8 mouse cellular contexts compared by ENCODE assay signal in genomic region chr10:95416685-95417495, GRCm38 (mm10). TPM values are rescaled to one million over a fixed set of nuclear protein-coding genes. Genes with fewer than 3 reads are reported as not detected.
DNase-seq lines count a peak whose midpoint lies in the region; ATAC-seq and TF ChIP-seq lines count a peak whose summit lies in the region.

Gene Socs2, minus strand, starts transcription at chr10:95417180.

- H3K4me2 ChIP-seq in embryonic facial prominence, embryonic 14.5 days (ENCODE audit: low read depth, low read length) = peak within 1 kb of the TSS; percentile 99
- H3K4me2 ChIP-seq in kidney, embryonic 14.5 days (replicated peaks; ENCODE audit: low read depth, low read length) = peak within 1 kb of the TSS; percentile 97
- H3K4me2 ChIP-seq in limb, embryonic 14.5 days (replicated peaks; ENCODE audit: low read depth, low read length, severe bottlenecking) = peak within 1 kb of the TSS; percentile 98
- peak within 1 kb of the TSS; percentile 82 for H3K4me2 ChIP-seq in midbrain, embryonic 16.5 days (ENCODE audit: low read length)

- H3K27ac ChIP-seq in bone marrow, adult 2 months (ENCODE audit: control insufficient read depth, insufficient read depth, low read depth, low read length, poor library complexity) = no peak within 1 kb of the TSS; the same call in 1 of the 2 replicates
- H3K27ac ChIP-seq in embryonic facial prominence, embryonic 14.5 days (replicated peaks; ENCODE audit: low read depth, low read length) = peak within 1 kb of the TSS; percentile 89
- no peak within 1 kb of the TSS for H3K27ac ChIP-seq in kidney, embryonic 14.5 days (ENCODE audit: low read depth, low read length)
- peak within 1 kb of the TSS; percentile 85 for H3K27ac ChIP-seq in limb, embryonic 14.5 days (replicated peaks; ENCODE audit: low read depth, low read length)
- H3K27ac ChIP-seq in midbrain, embryonic 16.5 days (ENCODE audit: low read length) = peak within 1 kb of the TSS; percentile 85

- no peaks in the 10 kb centered on the region for H3K4me1 ChIP-seq in bone marrow, adult 2 months (ENCODE audit: control insufficient read depth, insufficient read depth, low read length)
- peaks cover 4% of the 10 kb centered on the region for H3K4me1 ChIP-seq in embryonic facial prominence, embryonic 14.5 days (ENCODE audit: control insufficient read depth, insufficient read depth, low read length)
- H3K4me1 ChIP-seq in kidney, embryonic 14.5 days (ENCODE audit: control insufficient read depth, insufficient read depth, low read length) = peaks cover 8% of the 10 kb centered on the region
- peaks cover 8% of the 10 kb centered on the region; the same call in 1 of the 2 replicates for H3K4me1 ChIP-seq in limb, embryonic 14.5 days (ENCODE audit: control insufficient read depth, insufficient read depth, low read length)
- peaks cover 12% of the 10 kb centered on the region for H3K4me1 ChIP-seq in midbrain, embryonic 16.5 days (ENCODE audit: control insufficient read depth, insufficient read depth, low read length)

- peak within 1 kb of the TSS; percentile 48 for H3K4me3 ChIP-seq in bone marrow, adult 2 months (replicated peaks; ENCODE audit: control insufficient read depth, low read depth, low read length)
- H3K4me3 ChIP-seq in embryonic facial prominence, embryonic 14.5 days (ENCODE audit: low read depth, low read length) = peak within 1 kb of the TSS; percentile 83
- H3K4me3 ChIP-seq in kidney, embryonic 14.5 days (ENCODE audit: low read length) = peak within 1 kb of the TSS; percentile 54
- H3K4me3 ChIP-seq in limb, embryonic 14.5 days (replicated peaks; ENCODE audit: low read length) = peak within 1 kb of the TSS; percentile 81
- H3K4me3 ChIP-seq in midbrain, embryonic 16.5 days (ENCODE audit: low read depth, low read length) = peak within 1 kb of the TSS; percentile 60

- H3K36me3 ChIP-seq in embryonic facial prominence, embryonic 14.5 days (ENCODE audit: control insufficient read depth, insufficient read depth, low read length) = no peaks in the 10 kb centered on the region
- no peaks in the 10 kb centered on the region for H3K36me3 ChIP-seq in kidney, embryonic 14.5 days (ENCODE audit: control insufficient read depth, insufficient read depth, low read length)
- no peaks in the 10 kb centered on the region for H3K36me3 ChIP-seq in limb, embryonic 14.5 days (ENCODE audit: control insufficient read depth, insufficient read depth, low read length)
- H3K36me3 ChIP-seq in midbrain, embryonic 16.5 days (ENCODE audit: control insufficient read depth, insufficient read depth, low read length) = no peaks in the 10 kb centered on the region

- peak; percentile 89 for ATAC-seq in embryonic facial prominence, embryonic 14.5 days (ENCODE audit: low read depth)
- ATAC-seq in kidney, embryonic 14.5 days (ENCODE audit: low FRiP score, low TSS enrichment) = peak; percentile 88
- ATAC-seq in limb, embryonic 14.5 days (ENCODE audit: low FRiP score, low read depth) = peak; percentile 87
- ATAC-seq in midbrain, embryonic 16.5 days = peak; percentile 86

- WGBS in bone marrow, adult 2 months = under 1% methylated on average over 66 of the region's 66 CpGs
- under 1% methylated on average over 29 of the region's 66 CpGs for WGBS in embryonic facial prominence, embryonic 14.5 days
- under 1% methylated on average over 63 of the region's 66 CpGs for WGBS in kidney, embryonic 14.5 days
- WGBS in limb, embryonic 14.5 days = 0% methylated on average over 50 of the region's 66 CpGs
- WGBS in midbrain, embryonic 16.5 days = under 1% methylated on average over 61 of the region's 66 CpGs

- TF ChIP-seq CTCF in bone marrow, adult 2 months (IDR thresholded peaks at IDR 0.05; ENCODE audit: control insufficient read depth, insufficient read depth, low read length) = no peak

- peak within 1 kb of the TSS; percentile 79 for H3K9ac ChIP-seq in embryonic facial prominence, embryonic 14.5 days (ENCODE audit: low read depth, low read length)
- H3K9ac ChIP-seq in kidney, embryonic 14.5 days (ENCODE audit: low read depth, low read length) = peak within 1 kb of the TSS; percentile 68
- H3K9ac ChIP-seq in limb, embryonic 14.5 days (ENCODE audit: low read depth, low read length, severe bottlenecking) = peak within 1 kb of the TSS; percentile 71
- H3K9ac ChIP-seq in midbrain, embryonic 16.5 days (ENCODE audit: low read depth, low read length) = peak within 1 kb of the TSS; percentile 83

- peaks cover 3% of the 10 kb centered on the region; the same call in 1 of the 2 replicates for H3K27me3 ChIP-seq in embryonic facial prominence, embryonic 14.5 days (replicated peaks; ENCODE audit: control insufficient read depth, insufficient read depth, low read length)
- peaks cover 22% of the 10 kb centered on the region for H3K27me3 ChIP-seq in kidney, embryonic 14.5 days (ENCODE audit: control insufficient read depth, insufficient read depth, low read length)
- H3K27me3 ChIP-seq in limb, embryonic 14.5 days (ENCODE audit: control insufficient read depth, insufficient read depth, low read length) = 0 out of 2 replicates have a peak, but pooled peaks cover 3% of the 10 kb centered on the region
- H3K27me3 ChIP-seq in midbrain, embryonic 16.5 days (ENCODE audit: control insufficient read depth, insufficient read depth, low read depth, low read length) = no peaks in the 10 kb centered on the region

- no peak for TF ChIP-seq POLR2A in bone marrow, adult 2 months (IDR thresholded peaks at IDR 0.05; ENCODE audit: borderline replicate concordance, control insufficient read depth, low read depth, low read length)
- TF ChIP-seq POLR2A in limb, embryonic 14.5 days (IDR thresholded peaks at IDR 0.05; ENCODE audit: borderline replicate concordance, extremely low read depth, insufficient read depth, insufficient read length) = 0 out of 2 replicates have a peak, but pooled peaks have one; percentile 42

- peak; percentile 64 to 73 for DNase-seq in B cell, adult 2 months
- peak; percentile 96 for DNase-seq in embryonic facial prominence, embryonic 14.5 days (ENCODE audit: low spot score)
- DNase-seq in heart, adult 9 months (ENCODE audit: low spot score in 2 of 2) = peak; percentile 93 to 94
- peak; percentile 91 for DNase-seq in limb, embryonic 14.5 days (ENCODE audit: low spot score)
- peak; percentile 36 to 49 for DNase-seq in spleen, postnatal 14 days (ENCODE audit: low spot score in 2 of 2)

- no peaks in the 10 kb centered on the region for H3K9me3 ChIP-seq in embryonic facial prominence, embryonic 14.5 days (ENCODE audit: control insufficient read depth, low read length)
- H3K9me3 ChIP-seq in kidney, embryonic 14.5 days (ENCODE audit: control insufficient read depth, low read length) = no peaks in the 10 kb centered on the region
- no peaks in the 10 kb centered on the region for H3K9me3 ChIP-seq in limb, embryonic 14.5 days (ENCODE audit: control insufficient read depth, low read length)
- no peaks in the 10 kb centered on the region for H3K9me3 ChIP-seq in midbrain, embryonic 16.5 days (replicated peaks; ENCODE audit: control insufficient read depth, low read length, poor library complexity, severe bottlenecking)

RNA-seq across cellular contexts. Expression of gene Socs2, which starts in this region (rescaled TPM):
- polyA plus RNA-seq in bone marrow, adult 2 months (2011; ENCODE audit: insufficient read depth, insufficient read length, low replicate concordance, missing spikeins) = 7.1 and 22.7 TPM in 2 replicates
- polyA plus RNA-seq in embryonic facial prominence, embryonic 14.5 days (2014; fragmentation: Nextera tagmentation; extraction: Ambion mirVana) = 58.2 and 64.0 TPM in 2 replicates
- polyA plus RNA-seq in kidney, embryonic 14.5 days (2014; fragmentation: Nextera tagmentation; extraction: Ambion mirVana) = 17.9 and 20.5 TPM in 2 replicates
- 23.2 and 32.8 TPM in 2 replicates for polyA plus RNA-seq in limb, embryonic 14.5 days (2012; rRNA removed)
- polyA plus RNA-seq in limb, embryonic 14.5 days (2014; fragmentation: Nextera tagmentation; extraction: Ambion mirVana) = 54.0 and 54.7 TPM in 2 replicates
- polyA plus RNA-seq in midbrain, embryonic 16.5 days (2015; fragmentation: Nextera tagmentation; extraction: Ambion mirVana) = 122 and 131 TPM in 2 replicates

Comparison
In these comparisons a context has a peak if more than half of its experiments do, and no peak if none do; other contexts are left out.
1. DNase-seq: peak in every context shown above with its lines; median percentile 96 in embryonic facial prominence, embryonic 14.5 days; 94 in heart, adult 9 months; 91 in limb, embryonic 14.5 days; 68 in B cell, adult 2 months; 42 in spleen, postnatal 14 days.
2. H3K27ac ChIP-seq: peak in embryonic facial prominence, embryonic 14.5 days (single experiment), limb, embryonic 14.5 days (single experiment) and midbrain, embryonic 16.5 days (single experiment); none in bone marrow, adult 2 months (single experiment) and kidney, embryonic 14.5 days (single experiment).
3. Peak in every context shown above with its lines, with median percentiles within 50 percentile points of each other: H3K4me3 ChIP-seq, ATAC-seq, H3K4me2 ChIP-seq and H3K9ac ChIP-seq.